Mouse (Mus musculus) mammary gland, adult 2 months (tissue): Measurements from ENCODE around the gene Hook2. TPM values are rescaled to one million over a fixed set of nuclear protein-coding genes. Genes with fewer than 3 reads are reported as not detected.

Source experiments
- polyA plus RNA-seq: library from polyadenylated mRNA; depleted of rRNA; stranded (reverse); fragments of >200 nt; gene quantifications from 2 replicates; pipeline ENCODE4 v1.2.3, GENCODE M21; 2012; ENCODE audit warnings: low replicate concordance; rRNA removed

Gene Hook2
- 7.7 and 9.8 TPM in 2 replicates for polyA plus RNA-seq

GRCm38 (mm10) chr8:84990349-84990748 lies at the start of gene Hook2:
TSS of gene Hook2 (plus strand) at chr8:84990603.

GRCm38 (mm10) chr8:84946528-84947240 lies 43.7 kb upstream of the Hook2 start, which contains the start of gene Rtbdn:
TSS of gene Rtbdn (plus strand) at chr8:84946991.

GRCm38 (mm10) chr8:84969241-84970134 lies 20.9 kb upstream of the Hook2 start, which contains the start of the genes Gm49661, Prdx2 and Rnaseh2a:
TSS of gene Gm49661 (minus strand) at chr8:84969433.
TSS of gene Prdx2 (plus strand) at chr8:84969587.
TSS of gene Rnaseh2a (minus strand) at chr8:84969767.

GRCm38 (mm10) chr8:84978248-84978940 lies 12.0 kb upstream of the Hook2 start, which contains the start of gene Junb:
TSS of gene Junb (minus strand) at chr8:84978718.

GRCm38 (mm10) chr8:85014431-85014830 lies 24.0 kb downstream of the Hook2 start, which contains the start of gene Best2:
TSS of gene Best2 (minus strand) at chr8:85014531.

GRCm38 (mm10) chr8:85025098-85025932 lies 34.9 kb downstream of the Hook2 start, which contains the start of gene Asna1:
TSS of gene Asna1 (minus strand) at chr8:85025281.

GRCm38 (mm10) chr8:85026670-85027515 lies 36.5 kb downstream of the Hook2 start, which contains the start of gene Trir:
TSS of gene Trir (plus strand) at chr8:85026823.

GRCm38 (mm10) chr8:85036718-85037365 lies 46.4 kb downstream of the Hook2 start, which contains the start of gene Tnpo2:
TSS of gene Tnpo2 (plus strand) at chr8:85036915.

Other genes with a start within 250 kb of the Hook2 start
- gene Nfix, start 190.3 kb upstream of the Hook2 start, polyA plus RNA-seq = 59.5 and 91.6 TPM in 2 replicates
- gene Dand5, start 167.8 kb upstream of the Hook2 start, polyA plus RNA-seq = 2.4 and 2.9 TPM in 2 replicates
- 13.8 and 69.9 TPM in 2 replicates for gene Gadd45gip1, start 159.1 kb upstream of the Hook2 start, polyA plus RNA-seq
- gene Rad23a, start 149.9 kb upstream of the Hook2 start, polyA plus RNA-seq = 82.5 and 118 TPM in 2 replicates
- gene Calr, start 143.7 kb upstream of the Hook2 start, polyA plus RNA-seq = 159 and 214 TPM in 2 replicates
- gene Farsa, start 133.6 kb upstream of the Hook2 start, polyA plus RNA-seq = 45.3 and 57.4 TPM in 2 replicates
- gene Syce2, start 118.5 kb upstream of the Hook2 start, polyA plus RNA-seq = 0.81 and 0.99 TPM in 2 replicates
- gene Gcdh, start 96.7 kb upstream of the Hook2 start, polyA plus RNA-seq = 105 and 190 TPM in 2 replicates
- 0.16 and 0.51 TPM in 2 replicates for gene Klf1, start 88.7 kb upstream of the Hook2 start, polyA plus RNA-seq
- 41.2 and 44.9 TPM in 2 replicates for gene Dnase2a, start 82.0 kb upstream of the Hook2 start, polyA plus RNA-seq
- gene Mast1, start 53.2 kb upstream of the Hook2 start, polyA plus RNA-seq = 0.14 and 0.35 TPM in 2 replicates
- gene Rtbdn, start 43.6 kb upstream of the Hook2 start, polyA plus RNA-seq = not detected in 2 replicates
- 2.1 TPM in 1 of 2 replicates, not detected in the other for gene Gm49661, start 21.2 kb upstream of the Hook2 start, polyA plus RNA-seq
- 111 and 179 TPM in 2 replicates for gene Prdx2, start 21.0 kb upstream of the Hook2 start, polyA plus RNA-seq
- gene Rnaseh2a, start 20.8 kb upstream of the Hook2 start, polyA plus RNA-seq = 44.4 and 48.4 TPM in 2 replicates
- 50.5 and 206 TPM in 2 replicates for gene Junb, start 11.9 kb upstream of the Hook2 start, polyA plus RNA-seq
- 0.11 TPM in 1 of 2 replicates, not detected in the other for gene Best2, start 23.9 kb downstream of the Hook2 start, polyA plus RNA-seq
- 106 and 148 TPM in 2 replicates for gene Asna1, start 34.7 kb downstream of the Hook2 start, polyA plus RNA-seq
- 44.8 and 82.2 TPM in 2 replicates for gene Trir, start 36.2 kb downstream of the Hook2 start, polyA plus RNA-seq
- 63.6 and 82.2 TPM in 2 replicates for gene Tnpo2, start 46.3 kb downstream of the Hook2 start, polyA plus RNA-seq
- gene Fbxw9, start 69.5 kb downstream of the Hook2 start, polyA plus RNA-seq = 39.5 and 40.0 TPM in 2 replicates
- not detected in 2 replicates for gene Gm5741, start 77.4 kb downstream of the Hook2 start, polyA plus RNA-seq
- gene Dhps, start 81.2 kb downstream of the Hook2 start, polyA plus RNA-seq = 37.4 and 72.8 TPM in 2 replicates
- 123 and 209 TPM in 2 replicates for gene Wdr83os, start 90.1 kb downstream of the Hook2 start, polyA plus RNA-seq
- 25.9 and 27.9 TPM in 2 replicates for gene Wdr83, start 90.7 kb downstream of the Hook2 start, polyA plus RNA-seq
- 95.4 and 120 TPM in 2 replicates for gene Man2b1, start 92.7 kb downstream of the Hook2 start, polyA plus RNA-seq
- 0.25 and 0.57 TPM in 2 replicates for gene Zfp791, start 132.5 kb downstream of the Hook2 start, polyA plus RNA-seq
- gene Cks1brt, start 161.3 kb downstream of the Hook2 start, polyA plus RNA-seq = not detected in 2 replicates
- not detected in 2 replicates for gene Olfr371, start 235.4 kb downstream of the Hook2 start, polyA plus RNA-seq